Mouse (Mus musculus) neural tube, embryonic 11.5 days (tissue): Measurements from ENCODE around the gene Fbrsl1. TPM values are rescaled to one million over a fixed set of nuclear protein-coding genes. Genes with fewer than 3 reads are reported as not detected.

Experiments
- ATAC-seq: fragments of 200-750 bp; cut with Nextera tagmentation; 2 replicates; pipeline ENCODE4 v1.8.0; 2017; ENCODE audit warnings: moderate number of reproducible peaks, mild to moderate bottlenecking, moderate TSS enrichment, moderate library complexity; ENCODE audit not compliant: insufficient read depth, low FRiP score, low TSS enrichment
- DNase-seq: peaks from one replicate; pipeline ENCODE4 v3.0.0-alpha.2; 2015; ENCODE audit warnings: low spot score
- H3K27ac ChIP-seq: fragments of 300-500 bp; sonication (generic); 2 replicates; pipeline ENCODE4 v1.5.1; 2014; ENCODE audit warnings: low read depth, mild to moderate bottlenecking, low read length
- H3K27me3 ChIP-seq: fragments of 300-500 bp; sonication (generic); 2 replicates; pipeline ENCODE4 v1.6.1; 2014; ENCODE audit warnings: mild to moderate bottlenecking, low read length, mixed read lengths; ENCODE audit not compliant: control insufficient read depth, insufficient read depth
- H3K36me3 ChIP-seq: fragments of 300-500 bp; sonication (generic); 2 replicates; pipeline ENCODE4 v1.6.1; 2014; ENCODE audit warnings: mild to moderate bottlenecking, low read length, moderate library complexity, mixed read lengths; ENCODE audit not compliant: control insufficient read depth, insufficient read depth
- H3K4me1 ChIP-seq: fragments of 300-500 bp; sonication (generic); 2 replicates; pipeline ENCODE4 v1.6.1; 2014; ENCODE audit warnings: low read length, mixed read lengths; ENCODE audit not compliant: control insufficient read depth, insufficient read depth
- H3K4me2 ChIP-seq: fragments of 300-500 bp; sonication (generic); 2 replicates; pipeline ENCODE4 v1.6.1; 2014; ENCODE audit warnings: low read depth, mild to moderate bottlenecking, moderate library complexity
- H3K4me3 ChIP-seq: fragments of 300-500 bp; sonication (generic); 2 replicates; pipeline ENCODE4 v1.5.1; 2014; ENCODE audit warnings: low read depth, low read length
- H3K9ac ChIP-seq: fragments of 300-500 bp; sonication (generic); 2 replicates; pipeline ENCODE4 v1.6.1; 2014; ENCODE audit warnings: mild to moderate bottlenecking, low read length
- H3K9me3 ChIP-seq: fragments of 300-500 bp; sonication (generic); 2 replicates; pipeline ENCODE4 v1.6.1; 2016; ENCODE audit warnings: low read length; ENCODE audit not compliant: control insufficient read depth
- WGBS: fragments of 180-500 bp; shearing (Covaris S2); extraction: QIAGEN DNeasy Blood & Tissue Kit; methylation state at CpG from one replicate; pipeline ENCODE4 v1.1.7; 2014; 5-methylcytosine and 5-hydroxymethylcytosine counted together
- polyA plus RNA-seq: library from polyadenylated mRNA; unstranded; fragments of >200 nt; fragmentation: Nextera tagmentation; extraction: Ambion mirVana; gene quantifications from 2 replicates; pipeline ENCODE4 v1.2.1, GENCODE M21; 2014

The Fbrsl1 gene
- polyA plus RNA-seq, 1 experiment from 2014 or later, result 25.4 TPM

- Histone ChIP-seq H3K36me3 (peaks cover 25% of the 10 kb centered on the region), H3K9ac (no peak overlapping the region), H3K4me2 (no peak overlapping the region), H3K27ac (no peak overlapping the region), H3K27me3 (no peaks in the 10 kb centered on the region), H3K9me3 (no peaks in the 10 kb centered on the region), H3K4me1 (0 out of 2 replicates have a peak, but pooled peaks cover 5% of the 10 kb centered on the region), H3K4me3 (no peak overlapping the region)
- DNase-seq (no peak), ATAC-seq (no peak)
- WGBS, result 84% methylated on average over 4 of the region's 4 CpGs
These were observed 68.5 kb downstream of the Fbrsl1 start for GRCm38 (mm10) chr5:110379823-110380222.

- 90% methylated on average over 15 of the region's 15 CpGs for WGBS
- Histone ChIP-seq H3K9ac (no peak overlapping the region), H3K4me2 (no peak overlapping the region), H3K4me1 (0 out of 2 replicates have a peak, but pooled peaks cover 5% of the 10 kb centered on the region), H3K27ac (no peak overlapping the region), H3K27me3 (no peaks in the 10 kb centered on the region), H3K4me3 (no peak overlapping the region), H3K36me3 (peaks cover 27% of the 10 kb centered on the region), H3K9me3 (no peaks in the 10 kb centered on the region)
- DNase-seq (no peak), ATAC-seq (no peak)
These were observed 69.2 kb downstream of the Fbrsl1 start for GRCm38 (mm10) chr5:110379086-110379485.

- no peak overlapping the region for H3K27ac ChIP-seq
- H3K4me1 ChIP-seq, result 0 out of 2 replicates have a peak, but pooled peaks cover 5% of the 10 kb centered on the region
- H3K9ac ChIP-seq, result peak overlapping the region; percentile 6; the same call in 1 of the 2 replicates
- H3K9me3 ChIP-seq, result no peaks in the 10 kb centered on the region
- 21% methylated on average over 20 of the region's 20 CpGs for WGBS
- peaks cover 27% of the 10 kb centered on the region for H3K36me3 ChIP-seq
- peak; percentile 39; the same call in 1 of the 2 replicates for ATAC-seq
- peak overlapping the region; percentile 14; the same call in 1 of the 2 replicates for H3K4me2 ChIP-seq
- H3K4me3 ChIP-seq, result no peak overlapping the region
- DNase-seq, result no peak
- no peaks in the 10 kb centered on the region for H3K27me3 ChIP-seq
These were observed 70.1 kb downstream of the Fbrsl1 start for GRCm38 (mm10) chr5:110378181-110378583.

- DNase-seq, result peak; percentile 82
- Histone ChIP-seq H3K4me1 (0 out of 2 replicates have a peak, but pooled peaks cover 5% of the 10 kb centered on the region), H3K4me2 (no peak overlapping the region), H3K36me3 (peaks cover 27% of the 10 kb centered on the region), H3K9me3 (no peaks in the 10 kb centered on the region), H3K27me3 (no peaks in the 10 kb centered on the region), H3K4me3 (no peak overlapping the region), H3K9ac (no peak overlapping the region), H3K27ac (no peak overlapping the region)
- ATAC-seq, result peak; percentile 56
- WGBS, result 55% methylated on average over 8 of the region's 8 CpGs
These were observed 71.4 kb downstream of the Fbrsl1 start for GRCm38 (mm10) chr5:110376802-110377433.

GRCm38 (mm10) chr5:110363822-110364545, 84.3 kb downstream of the Fbrsl1 start:
- 25% methylated on average over 11 of the region's 11 CpGs for WGBS
- Histone ChIP-seq H3K36me3 (peaks cover 9% of the 10 kb centered on the region), H3K4me3 (peak overlapping the region; percentile 40; the same call in 1 of the 2 replicates), H3K27me3 (no peaks in the 10 kb centered on the region), H3K9me3 (no peaks in the 10 kb centered on the region), H3K4me2 (peak overlapping the region; percentile 83), H3K9ac (peak overlapping the region; percentile 54; the same call in 1 of the 2 replicates), H3K4me1 (no peaks in the 10 kb centered on the region; the same call in 1 of the 2 replicates), H3K27ac (no peak overlapping the region)
- DNase-seq (no peak), ATAC-seq (peak; percentile 11; the same call in 1 of the 2 replicates)

GRCm38 (mm10) chr5:110363179-110363821, 85.0 kb downstream of the Fbrsl1 start:
- Histone ChIP-seq H3K4me1 (no peaks in the 10 kb centered on the region; the same call in 1 of the 2 replicates), H3K27me3 (no peaks in the 10 kb centered on the region), H3K36me3 (peaks cover 5% of the 10 kb centered on the region), H3K4me3 (peak overlapping the region; percentile 40), H3K9ac (peak overlapping the region; percentile 54), H3K9me3 (no peaks in the 10 kb centered on the region), H3K4me2 (peak overlapping the region; percentile 83), H3K27ac (no peak overlapping the region)
- peak; percentile 82 for DNase-seq
- under 1% methylated on average over 59 of the region's 72 CpGs for WGBS
- peak; percentile 78 for ATAC-seq

GRCm38 (mm10) chr5:110362813-110363178, 85.5 kb downstream of the Fbrsl1 start:
- WGBS, result 1% methylated on average over 28 of the region's 28 CpGs
- Histone ChIP-seq H3K9ac (peak overlapping the region; percentile 54), H3K4me2 (peak overlapping the region; percentile 83), H3K9me3 (no peaks in the 10 kb centered on the region), H3K27me3 (no peaks in the 10 kb centered on the region), H3K27ac (no peak overlapping the region), H3K4me3 (peak overlapping the region; percentile 40), H3K4me1 (no peaks in the 10 kb centered on the region; the same call in 1 of the 2 replicates), H3K36me3 (peaks cover 5% of the 10 kb centered on the region)
- ATAC-seq, result 0 out of 2 replicates have a peak, but pooled peaks have one; percentile 32
- no peak for DNase-seq

GRCm38 (mm10) chr5:110361465-110361864, 86.8 kb downstream of the Fbrsl1 start:
- Histone ChIP-seq H3K9me3 (no peaks in the 10 kb centered on the region), H3K27ac (no peak overlapping the region), H3K27me3 (no peaks in the 10 kb centered on the region), H3K4me2 (no peak overlapping the region), H3K4me3 (no peak overlapping the region), H3K4me1 (no peaks in the 10 kb centered on the region; the same call in 1 of the 2 replicates), H3K9ac (no peak overlapping the region), H3K36me3 (no peaks in the 10 kb centered on the region; the same call in 1 of the 2 replicates)
- 88% methylated on average over 6 of the region's 6 CpGs for WGBS
- DNase-seq (no peak), ATAC-seq (no peak)
